Mouse (Mus musculus): ENCODE results near the gene Plin5. TPM values are rescaled to one million over a fixed set of nuclear protein-coding genes. Genes with fewer than 3 reads are reported as not detected.

The Plin5 gene
- polyA plus RNA-seq, 1 experiment from 2014 or later, result 0.64 TPM

- no peak for ATAC-seq (ENCODE audit: insufficient number of reproducible peaks, insufficient read depth, low FRiP score, low read depth)
- Histone ChIP-seq H3K9me3 (ENCODE audit: control insufficient read depth, low read depth, low read length) (no peaks in the 10 kb centered on the region), H3K4me3 (ENCODE audit: low read depth, low read length) (no peak overlapping the region), H3K27ac (ENCODE audit: low read length) (no peak overlapping the region), H3K9ac (replicated peaks; ENCODE audit: low read depth, low read length) (no peak overlapping the region), H3K27me3 (ENCODE audit: control insufficient read depth, insufficient read depth, low read length) (no peaks in the 10 kb centered on the region), H3K36me3 (ENCODE audit: control insufficient read depth, insufficient read depth, low read length) (peaks cover 74% of the 10 kb centered on the region), H3K4me2 (replicated peaks; ENCODE audit: low read depth, low read length) (no peak overlapping the region), H3K4me1 (ENCODE audit: control insufficient read depth, insufficient read depth, low read length) (no peaks in the 10 kb centered on the region)
- WGBS, result 89% methylated on average over 15 of the region's 15 CpGs
Measured at GRCm38 (mm10) chr17:56098711-56099572, 18.5 kb downstream of the Plin5 start.

DNA sequence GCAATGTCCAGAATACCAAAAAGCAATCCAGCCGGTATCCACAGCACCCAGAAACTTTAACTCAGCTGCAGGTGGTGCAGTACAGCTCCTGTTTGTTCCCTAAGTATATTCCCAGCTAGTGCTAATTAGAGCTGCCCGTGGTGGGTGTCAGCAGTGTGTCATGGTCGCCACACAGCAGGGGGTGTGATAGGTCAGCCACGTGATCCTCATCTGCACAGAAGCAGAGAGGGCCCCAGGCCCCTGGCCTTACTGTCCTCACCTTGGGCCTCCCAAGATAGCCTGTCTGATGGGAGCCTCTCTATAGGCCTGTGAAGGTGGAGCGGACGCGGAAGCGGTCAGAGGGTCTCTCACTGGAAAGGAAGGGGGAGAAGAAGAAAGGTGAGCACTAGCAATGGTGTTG is 19.2 kb downstream of the Plin5 start:
- H3K27me3 ChIP-seq (ENCODE audit: control insufficient read depth, insufficient read depth, low read length), result no peaks in the 10 kb centered on the region
- WGBS, result 95% methylated on average over 8 of the region's 8 CpGs
- peaks cover 72% of the 10 kb centered on the region for H3K36me3 ChIP-seq (ENCODE audit: control insufficient read depth, insufficient read depth, low read length)
- ATAC-seq (ENCODE audit: insufficient number of reproducible peaks, insufficient read depth, low FRiP score, low read depth), result no peak
- no peak overlapping the region for H3K4me3 ChIP-seq (ENCODE audit: low read depth, low read length)
- no peaks in the 10 kb centered on the region for H3K9me3 ChIP-seq (ENCODE audit: control insufficient read depth, low read depth, low read length)
- no peak overlapping the region for H3K9ac ChIP-seq (replicated peaks; ENCODE audit: low read depth, low read length)
- no peak overlapping the region for H3K4me2 ChIP-seq (replicated peaks; ENCODE audit: low read depth, low read length)
- no peak overlapping the region for H3K27ac ChIP-seq (ENCODE audit: low read length)
- no peaks in the 10 kb centered on the region for H3K4me1 ChIP-seq (ENCODE audit: control insufficient read depth, insufficient read depth, low read length)

DNA sequence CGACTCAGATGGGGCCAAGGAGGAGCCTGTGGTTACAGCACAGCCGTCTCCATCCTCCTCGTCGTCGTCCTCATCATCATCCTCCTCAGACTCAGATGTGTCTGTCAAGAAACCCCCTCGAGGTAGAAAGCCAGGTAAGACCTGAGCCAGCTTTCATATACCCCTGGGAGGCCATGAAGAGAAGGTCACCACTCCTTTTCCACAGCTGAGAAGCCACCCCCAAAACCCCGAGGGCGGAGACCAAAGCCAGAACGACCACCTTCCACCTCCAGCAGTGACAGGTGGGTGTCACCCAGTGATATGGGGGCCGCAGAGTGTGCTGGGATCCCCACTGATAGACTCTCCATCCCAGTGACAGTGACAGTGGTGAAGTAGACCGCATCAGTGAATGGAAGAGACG is 20.5 kb downstream of the Plin5 start:
- no peaks in the 10 kb centered on the region for H3K27me3 ChIP-seq (ENCODE audit: control insufficient read depth, insufficient read depth, low read length)
- H3K9me3 ChIP-seq (ENCODE audit: control insufficient read depth, low read depth, low read length), result no peaks in the 10 kb centered on the region
- H3K4me2 ChIP-seq (replicated peaks; ENCODE audit: low read depth, low read length), result no peak overlapping the region
- ATAC-seq (ENCODE audit: insufficient number of reproducible peaks, insufficient read depth, low FRiP score, low read depth), result no peak
- H3K36me3 ChIP-seq (ENCODE audit: control insufficient read depth, insufficient read depth, low read length), result peaks cover 63% of the 10 kb centered on the region
- no peak overlapping the region for H3K27ac ChIP-seq (ENCODE audit: low read length)
- no peak overlapping the region for H3K4me3 ChIP-seq (ENCODE audit: low read depth, low read length)
- H3K4me1 ChIP-seq (ENCODE audit: control insufficient read depth, insufficient read depth, low read length), result no peaks in the 10 kb centered on the region
- 93% methylated on average over 12 of the region's 12 CpGs for WGBS
- no peak overlapping the region for H3K9ac ChIP-seq (replicated peaks; ENCODE audit: low read depth, low read length)

- Histone ChIP-seq H3K27me3 (ENCODE audit: control insufficient read depth, insufficient read depth, low read length) (no peaks in the 10 kb centered on the region), H3K9me3 (ENCODE audit: control insufficient read depth, low read depth, low read length) (no peaks in the 10 kb centered on the region), H3K27ac (ENCODE audit: low read length) (peak overlapping the region; percentile 44; the same call in 1 of the 2 replicates), H3K36me3 (ENCODE audit: control insufficient read depth, insufficient read depth, low read length) (peaks cover 40% of the 10 kb centered on the region), H3K9ac (replicated peaks; ENCODE audit: low read depth, low read length) (no peak overlapping the region), H3K4me2 (replicated peaks; ENCODE audit: low read depth, low read length) (no peak overlapping the region), H3K4me1 (ENCODE audit: control insufficient read depth, insufficient read depth, low read length) (no peaks in the 10 kb centered on the region), H3K4me3 (ENCODE audit: low read depth, low read length) (no peak overlapping the region)
- 88% methylated on average over 1 of the region's 1 CpGs for WGBS
- no peak for ATAC-seq (ENCODE audit: insufficient number of reproducible peaks, insufficient read depth, low FRiP score, low read depth)
Measured at GRCm38 (mm10) chr17:56092794-56093193, 24.6 kb downstream of the Plin5 start.

GRCm38 (mm10) chr17:56092312-56092711 is 25.1 kb downstream of the Plin5 start:
- no peak overlapping the region for H3K4me3 ChIP-seq (ENCODE audit: low read depth, low read length)
- H3K36me3 ChIP-seq (ENCODE audit: control insufficient read depth, insufficient read depth, low read length), result peaks cover 35% of the 10 kb centered on the region
- no peaks in the 10 kb centered on the region for H3K9me3 ChIP-seq (ENCODE audit: control insufficient read depth, low read depth, low read length)
- H3K27me3 ChIP-seq (ENCODE audit: control insufficient read depth, insufficient read depth, low read length), result no peaks in the 10 kb centered on the region
- H3K4me1 ChIP-seq (ENCODE audit: control insufficient read depth, insufficient read depth, low read length), result no peaks in the 10 kb centered on the region
- H3K27ac ChIP-seq (ENCODE audit: low read length), result peak overlapping the region; percentile 44; the same call in 1 of the 2 replicates
- WGBS, result 87% methylated on average over 1 of the region's 1 CpGs
- no peak for ATAC-seq (ENCODE audit: insufficient number of reproducible peaks, insufficient read depth, low FRiP score, low read depth)
- no peak overlapping the region for H3K9ac ChIP-seq (replicated peaks; ENCODE audit: low read depth, low read length)
- H3K4me2 ChIP-seq (replicated peaks; ENCODE audit: low read depth, low read length), result no peak overlapping the region

DNA sequence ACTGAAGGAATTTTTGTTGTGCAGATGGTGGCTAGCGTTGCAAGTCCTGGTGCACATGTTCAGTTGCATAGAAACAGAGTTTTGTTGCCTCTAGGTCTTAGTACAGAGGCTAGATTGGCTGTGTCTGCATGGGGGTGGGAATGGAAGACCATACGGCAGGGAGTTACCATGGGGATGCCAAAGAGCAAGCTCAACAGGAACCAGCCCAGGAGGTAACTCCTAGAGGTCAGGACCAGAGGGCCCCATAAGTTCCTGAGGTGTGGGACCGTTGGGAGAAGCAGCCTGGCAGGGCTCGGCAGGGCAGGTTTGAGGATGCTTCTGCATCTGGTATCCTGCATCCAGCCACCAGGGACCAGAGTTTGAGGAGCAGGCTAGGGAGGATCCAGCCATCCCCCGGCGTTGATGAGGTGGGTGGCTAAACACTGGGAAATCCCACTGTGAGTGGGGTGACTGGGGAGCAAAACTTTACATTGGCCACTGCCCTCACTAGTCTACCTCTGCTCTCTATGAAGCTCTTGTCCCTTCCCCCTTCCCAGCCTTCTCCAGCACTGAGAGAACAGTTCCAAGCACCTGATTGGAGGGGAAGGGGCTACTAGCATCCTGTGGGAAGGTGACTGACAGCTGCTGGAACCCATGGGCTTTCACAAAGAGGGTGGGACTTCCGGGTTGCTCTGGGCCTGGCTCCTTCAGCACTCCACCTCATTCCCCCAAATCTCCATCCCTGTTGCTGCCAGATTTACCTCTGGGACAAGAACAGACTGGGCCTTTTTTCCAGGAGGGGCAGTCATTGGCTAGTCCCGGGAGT is 36.4 kb downstream of the Plin5 start:
- Histone ChIP-seq H3K27me3 (ENCODE audit: control insufficient read depth, insufficient read depth, low read length) (no peaks in the 10 kb centered on the region), H3K4me3 (ENCODE audit: low read depth, low read length) (peak overlapping the region; percentile 94), H3K27ac (ENCODE audit: low read length) (peak overlapping the region; percentile 12; the same call in 1 of the 2 replicates), H3K4me2 (replicated peaks; ENCODE audit: low read depth, low read length) (peak overlapping the region; percentile 83), H3K36me3 (ENCODE audit: control insufficient read depth, insufficient read depth, low read length) (peaks cover 17% of the 10 kb centered on the region; the same call in 1 of the 2 replicates), H3K9me3 (ENCODE audit: control insufficient read depth, low read depth, low read length) (no peaks in the 10 kb centered on the region), H3K4me1 (ENCODE audit: control insufficient read depth, insufficient read depth, low read length) (peaks cover 16% of the 10 kb centered on the region), H3K9ac (replicated peaks; ENCODE audit: low read depth, low read length) (peak overlapping the region; percentile 80)
- WGBS, result 10% methylated on average over 8 of the region's 8 CpGs
- ATAC-seq (ENCODE audit: insufficient number of reproducible peaks, insufficient read depth, low FRiP score, low read depth), result 0 out of 2 replicates have a peak, but pooled peaks have one; percentile 8

DNA sequence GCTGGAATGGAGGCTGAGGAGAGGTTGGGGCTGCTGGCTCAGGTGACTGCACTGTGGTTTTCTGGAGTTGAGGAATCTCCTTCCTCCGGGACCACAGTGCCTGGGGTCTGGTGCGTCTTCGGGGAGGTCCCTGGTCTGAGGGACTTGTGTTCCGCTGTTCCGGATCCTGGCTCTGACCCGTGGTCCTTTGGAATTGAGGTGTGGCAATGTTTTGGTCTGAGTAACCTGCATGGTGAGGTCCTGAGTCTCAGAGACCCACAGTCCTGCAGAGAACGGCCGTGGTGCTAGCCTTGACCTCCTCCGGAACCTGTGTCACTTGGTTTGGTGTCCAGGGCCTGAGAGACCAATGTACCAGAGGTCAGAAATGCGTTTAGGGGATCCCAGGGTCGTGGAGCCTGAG is 37.5 kb downstream of the Plin5 start:
- ATAC-seq (ENCODE audit: insufficient number of reproducible peaks, insufficient read depth, low FRiP score, low read depth), result no peak
- peak overlapping the region; percentile 94 for H3K4me3 ChIP-seq (ENCODE audit: low read depth, low read length)
- peaks cover 17% of the 10 kb centered on the region; the same call in 1 of the 2 replicates for H3K36me3 ChIP-seq (ENCODE audit: control insufficient read depth, insufficient read depth, low read length)
- H3K27me3 ChIP-seq (ENCODE audit: control insufficient read depth, insufficient read depth, low read length), result no peaks in the 10 kb centered on the region
- 1% methylated on average over 10 of the region's 11 CpGs for WGBS
- H3K4me2 ChIP-seq (replicated peaks; ENCODE audit: low read depth, low read length), result peak overlapping the region; percentile 83
- peak overlapping the region; percentile 80 for H3K9ac ChIP-seq (replicated peaks; ENCODE audit: low read depth, low read length)
- H3K27ac ChIP-seq (ENCODE audit: low read length), result peak overlapping the region; percentile 52; the same call in 1 of the 2 replicates
- H3K9me3 ChIP-seq (ENCODE audit: control insufficient read depth, low read depth, low read length), result no peaks in the 10 kb centered on the region
- peaks cover 21% of the 10 kb centered on the region for H3K4me1 ChIP-seq (ENCODE audit: control insufficient read depth, insufficient read depth, low read length)

All from stomach, embryonic 14.5 days (tissue).